Mouse (Mus musculus): ENCODE measurements around the gene Prkar1a.
A peak's percentile ranks its signal among the peaks of the same experiment; 100 is the strongest.

Prkar1a gene

DNA sequence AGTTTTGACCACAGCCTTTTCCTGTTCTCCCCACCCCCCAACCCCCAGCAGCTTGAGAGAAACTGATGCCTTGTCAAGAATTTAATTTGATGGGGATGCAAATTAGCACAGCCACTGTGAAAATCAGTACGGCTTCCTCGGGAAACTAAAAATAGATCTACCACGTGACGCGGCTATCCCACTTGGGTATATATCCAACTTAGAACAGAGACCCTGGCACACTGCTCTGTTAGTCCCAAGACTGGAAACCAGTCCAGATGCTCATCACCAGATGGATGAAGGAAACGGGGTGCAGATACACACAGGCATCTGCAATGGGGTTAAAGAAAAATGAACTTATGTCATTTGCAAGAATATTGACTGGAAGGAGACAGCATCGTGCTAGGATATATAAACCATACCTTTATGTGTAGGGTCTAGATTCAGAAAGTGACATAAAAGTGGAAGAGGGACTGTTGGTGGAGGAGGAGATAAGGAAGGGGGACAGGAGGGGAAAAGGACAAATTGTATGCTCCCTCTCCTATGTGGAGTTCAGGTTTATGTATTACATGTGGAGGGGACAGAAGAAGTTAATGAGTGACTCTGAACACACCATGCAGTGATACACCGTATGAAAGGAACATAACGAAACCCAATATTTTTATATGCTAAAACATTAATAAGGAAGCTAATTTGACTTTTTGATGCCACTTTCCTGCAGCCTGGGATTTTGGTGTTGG, 56.3 kb downstream of the Prkar1a start:
- no peak for DNase-seq (ENCODE audit: low spot score)

DNA sequence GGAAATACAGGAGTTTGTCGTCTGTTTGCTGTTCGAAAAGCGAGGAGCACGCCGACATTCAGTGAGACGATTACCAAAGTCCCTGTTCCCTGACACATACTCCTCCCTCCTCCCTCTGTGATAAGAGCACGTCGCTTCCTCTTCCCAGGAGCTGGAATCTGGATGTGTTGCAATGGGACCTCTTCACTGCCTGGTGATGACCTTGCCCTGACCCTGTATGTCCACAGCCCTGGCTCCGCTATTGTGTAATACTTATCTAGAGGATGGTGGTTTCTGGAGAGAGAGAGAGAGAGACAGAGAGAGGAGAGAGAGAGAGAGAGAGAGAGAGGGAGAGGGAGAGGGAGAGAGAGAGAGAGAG, 56.8 kb downstream of the Prkar1a start:
- DNase-seq (ENCODE audit: low spot score), result no peak

DNA sequence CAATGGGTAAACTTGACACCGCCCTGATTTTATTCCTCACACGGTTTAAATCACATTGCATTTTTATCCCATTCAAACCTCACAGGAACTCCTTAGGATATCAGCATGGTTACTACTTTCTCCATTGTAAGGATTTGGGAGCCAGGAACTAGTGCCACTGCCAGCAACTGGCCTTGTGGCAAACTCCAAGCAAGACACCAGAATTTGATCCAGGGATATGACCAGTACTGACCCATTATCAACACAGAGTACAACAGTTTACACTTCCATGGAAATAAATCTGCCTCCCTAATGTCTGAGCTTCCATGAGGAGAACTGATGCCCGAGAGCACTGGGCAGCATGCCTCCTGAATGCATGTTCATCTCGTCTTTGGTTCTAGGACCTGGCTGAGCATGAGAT, 57.4 kb downstream of the Prkar1a start:
- DNase-seq (ENCODE audit: low spot score), result no peak

DNA sequence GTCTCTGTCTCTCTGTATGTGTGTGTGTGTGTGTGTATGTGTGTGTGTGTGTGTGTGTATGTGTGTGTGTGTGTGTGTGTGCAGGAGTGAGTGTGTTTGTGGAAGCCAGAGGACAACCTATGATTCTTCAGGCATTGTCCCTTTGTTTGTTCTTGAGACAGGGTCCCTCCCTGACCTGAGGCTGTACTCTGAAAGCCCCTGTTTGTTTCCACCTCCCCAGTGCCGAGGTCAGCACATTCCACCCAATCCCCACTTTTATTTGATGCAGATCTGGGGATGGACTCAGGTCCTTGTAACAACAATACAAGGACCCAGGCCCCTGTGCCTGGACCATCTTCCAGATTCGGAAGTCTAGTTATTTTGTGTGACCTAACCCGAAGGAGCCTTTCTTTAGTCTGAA, 58.2 kb downstream of the Prkar1a start:
- no peak for DNase-seq (ENCODE audit: low spot score)

DNA sequence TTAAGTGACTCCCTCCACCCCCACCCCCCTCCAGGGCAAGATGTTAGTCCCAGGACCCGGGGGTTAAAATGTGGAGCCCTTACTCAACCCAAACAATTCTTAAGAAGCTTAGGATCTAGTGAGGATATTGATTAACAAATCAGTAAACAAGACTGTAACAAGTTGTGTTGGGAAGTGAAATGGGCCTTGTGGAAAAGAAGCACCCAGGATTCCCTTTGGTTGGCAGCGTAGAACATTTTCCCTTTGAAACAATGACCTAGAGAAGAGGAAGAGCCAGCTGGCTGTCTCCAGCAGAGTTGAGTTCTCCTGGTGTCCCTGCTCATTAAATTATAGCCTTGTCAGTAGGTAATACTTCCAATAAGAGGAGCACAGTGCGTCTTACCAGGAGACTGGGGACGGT, 59.6 kb downstream of the Prkar1a start:
- no peak for DNase-seq (ENCODE audit: low spot score)

DNA sequence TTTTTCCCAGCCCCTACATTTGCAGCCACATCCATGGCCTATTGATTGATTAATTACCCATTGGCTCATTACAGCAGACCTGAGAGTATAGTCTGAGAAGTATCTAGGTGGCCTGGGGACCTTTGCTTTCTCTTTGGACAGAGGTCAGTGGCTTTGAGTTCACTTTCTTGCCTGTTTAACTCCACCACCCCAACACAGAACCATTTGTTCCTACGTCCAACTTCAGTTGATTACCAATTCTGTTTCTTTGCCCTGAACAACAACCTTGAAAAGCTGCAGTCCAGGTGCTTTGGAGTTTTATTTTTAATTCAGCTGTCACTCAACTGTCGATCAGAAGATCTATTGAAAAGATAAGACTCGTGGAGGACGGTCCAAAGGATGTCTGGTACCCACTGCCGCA, 60.3 kb downstream of the Prkar1a start:
- DNase-seq (ENCODE audit: low spot score), result no peak

DNA sequence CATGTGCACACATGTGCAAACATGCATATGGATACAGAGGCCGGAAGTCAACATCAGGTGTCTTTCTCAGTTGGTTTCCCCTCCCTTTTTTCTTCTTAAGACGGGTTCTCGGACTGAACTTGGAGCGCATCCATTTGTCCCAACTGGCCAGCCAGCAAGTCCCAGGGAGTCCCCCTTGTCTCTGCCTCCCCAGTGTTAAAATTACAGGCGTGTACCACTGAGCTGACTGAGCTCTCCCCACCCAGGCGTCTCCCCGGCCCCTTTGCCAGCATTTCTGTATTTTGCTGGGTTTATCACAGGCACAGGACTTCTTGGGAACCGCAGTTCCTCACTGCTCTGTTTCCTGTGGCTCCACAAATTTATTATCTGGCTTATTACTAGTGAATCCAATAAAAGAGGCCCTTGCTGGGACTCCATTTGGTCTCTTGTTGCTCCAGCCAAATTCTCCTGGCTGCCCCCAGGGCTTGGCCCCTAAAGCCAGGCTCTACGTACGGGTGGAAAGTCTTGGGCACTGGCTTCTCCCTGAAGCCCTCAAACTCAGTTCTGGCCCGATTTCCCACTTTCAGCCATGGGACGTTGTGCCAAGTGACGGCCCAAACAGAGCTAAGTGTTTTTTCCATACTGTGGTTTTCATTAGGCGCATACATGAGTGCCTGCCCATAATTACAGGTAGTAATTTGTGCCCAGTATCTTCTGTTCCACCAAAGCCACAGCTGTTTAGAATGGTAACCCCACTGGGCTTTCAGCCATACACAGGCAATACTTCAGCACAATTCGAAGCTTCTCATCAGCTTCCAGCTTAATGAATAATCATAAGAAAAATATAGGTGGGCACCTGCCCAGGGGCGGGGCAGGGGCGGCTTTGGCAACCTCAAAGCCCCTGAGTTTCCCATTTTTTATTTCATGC, 65.4 kb downstream of the Prkar1a start:
- no peak for DNase-seq (ENCODE audit: low spot score)

DNA sequence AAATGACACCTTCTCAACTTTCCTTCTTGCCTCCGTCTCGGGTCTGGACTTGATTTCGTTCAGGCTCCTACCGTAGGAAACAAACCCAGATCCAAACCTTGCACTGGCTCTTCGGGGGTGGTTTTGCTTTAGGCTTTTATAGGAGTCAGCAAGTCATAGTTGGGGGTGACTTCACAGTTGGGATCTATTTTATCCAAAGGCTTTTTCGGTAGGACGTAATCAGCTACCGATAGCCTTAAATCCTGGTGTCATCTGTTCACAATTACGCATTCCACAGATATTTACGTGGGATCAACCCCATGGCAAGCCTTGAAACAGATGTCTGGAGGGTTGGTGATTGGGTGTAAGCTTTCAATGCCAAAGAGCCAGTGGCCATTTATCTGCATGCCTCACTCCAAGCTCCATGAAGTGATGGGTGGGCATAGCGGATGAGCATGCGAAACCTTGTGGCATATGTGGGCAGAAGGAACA, 66.1 kb downstream of the Prkar1a start:
- peak; percentile 58 for DNase-seq (ENCODE audit: low spot score)

DNA sequence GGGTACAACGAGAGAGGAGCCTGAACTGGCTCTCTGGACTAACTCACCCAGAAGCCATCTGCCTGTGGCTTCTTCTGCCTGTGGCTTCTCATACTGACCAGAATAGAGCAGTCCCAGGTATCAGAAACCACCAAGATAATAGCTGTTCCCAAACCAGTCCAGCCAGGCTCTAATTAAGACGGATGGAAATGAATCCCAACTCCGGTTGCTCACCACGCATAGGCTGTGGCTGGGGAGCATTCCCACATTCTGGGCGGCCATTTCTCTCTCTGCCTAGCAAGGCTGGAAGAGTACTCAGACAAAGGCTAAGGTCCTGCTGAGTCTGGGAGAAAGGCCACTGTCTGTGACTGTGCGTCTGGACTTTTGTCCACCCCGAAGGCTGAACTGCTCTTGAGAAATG, 67.8 kb downstream of the Prkar1a start:
- no peak for DNase-seq (ENCODE audit: low spot score)

DNA sequence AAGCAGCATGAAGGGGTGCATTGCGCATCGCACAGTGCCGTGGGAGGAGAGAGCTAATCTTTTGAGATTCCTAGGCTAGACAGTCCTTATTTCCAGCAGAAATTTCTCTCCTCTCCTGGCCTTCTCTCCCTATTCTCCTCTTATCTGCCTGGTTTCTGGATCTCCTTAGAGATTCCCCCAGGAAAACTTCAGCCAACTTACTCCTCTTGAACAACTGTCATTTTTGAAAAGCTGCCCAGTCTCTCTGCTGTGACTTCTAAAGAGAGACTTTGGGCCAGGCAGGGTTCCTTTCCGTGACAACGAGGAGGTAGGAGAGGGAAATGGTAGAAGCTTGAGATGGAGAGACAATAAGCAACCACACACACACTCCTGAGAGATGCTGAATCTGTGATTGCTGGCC, 68.2 kb downstream of the Prkar1a start:
- no peak for DNase-seq (ENCODE audit: low spot score)

DNA sequence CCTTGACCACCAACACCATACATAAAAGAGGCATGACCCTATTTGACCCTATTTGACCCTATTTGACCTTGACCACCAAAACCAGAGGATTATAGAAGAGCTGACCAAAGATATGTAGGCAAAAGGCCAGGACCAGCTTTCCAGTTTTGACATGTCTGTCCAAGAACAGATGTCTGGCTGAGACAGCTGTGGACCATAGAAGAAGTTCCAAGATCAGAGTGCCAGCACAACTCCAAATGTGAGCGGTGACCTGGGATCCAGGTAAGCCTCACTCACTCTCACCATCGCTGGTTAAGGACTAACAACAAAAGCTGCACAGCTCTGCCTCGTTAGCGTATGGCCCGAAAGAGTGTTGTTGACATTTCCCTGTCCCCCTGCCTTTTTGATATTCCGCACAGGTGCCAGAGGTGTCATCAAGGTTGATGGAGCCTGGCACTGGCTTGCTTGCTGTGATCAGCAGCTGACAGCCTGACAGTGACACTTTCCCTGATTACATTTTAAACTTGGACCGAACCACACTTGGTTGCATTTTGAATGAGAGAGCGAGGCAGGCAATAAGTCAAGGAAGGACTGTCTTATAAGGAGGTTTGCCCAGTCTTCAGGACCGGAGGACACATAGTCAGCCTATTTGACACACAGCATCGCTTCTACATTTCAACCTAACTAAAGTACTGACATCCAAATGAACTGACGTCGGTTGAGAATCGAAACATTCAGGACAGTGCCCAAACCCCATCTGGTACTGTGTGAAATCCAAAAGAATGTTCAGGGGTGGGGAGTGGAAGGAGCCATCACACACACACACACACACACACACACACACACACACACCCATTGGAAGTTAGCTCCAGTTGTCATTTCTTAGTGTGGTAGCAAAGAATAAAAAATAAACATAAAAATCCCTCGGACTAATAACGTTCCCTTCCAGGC, 69.0 kb downstream of the Prkar1a start:
- no peak for DNase-seq (ENCODE audit: low spot score)
